Mouse (Mus musculus) cerebellum, adult 2 months (tissue): ENCODE measurements around the gene Cracr2b.

Experiments used
- CTCF ChIP-seq: fragments of 200-500 bp; IDR thresholded peaks from 2 replicates; pipeline ENCODE4 v1.5.1; 2011; ENCODE audit warnings: low read depth, mild to moderate bottlenecking, control low read depth, low read length, moderate library complexity, borderline replicate concordance; ENCODE audit not compliant: insufficient read depth
- POLR2A ChIP-seq: fragments of 200-500 bp; IDR thresholded peaks from 2 replicates; pipeline ENCODE4 v1.6.1; 2011; ENCODE audit warnings: low read length, control low read depth, borderline replicate concordance; ENCODE audit not compliant: insufficient read depth

DNA sequence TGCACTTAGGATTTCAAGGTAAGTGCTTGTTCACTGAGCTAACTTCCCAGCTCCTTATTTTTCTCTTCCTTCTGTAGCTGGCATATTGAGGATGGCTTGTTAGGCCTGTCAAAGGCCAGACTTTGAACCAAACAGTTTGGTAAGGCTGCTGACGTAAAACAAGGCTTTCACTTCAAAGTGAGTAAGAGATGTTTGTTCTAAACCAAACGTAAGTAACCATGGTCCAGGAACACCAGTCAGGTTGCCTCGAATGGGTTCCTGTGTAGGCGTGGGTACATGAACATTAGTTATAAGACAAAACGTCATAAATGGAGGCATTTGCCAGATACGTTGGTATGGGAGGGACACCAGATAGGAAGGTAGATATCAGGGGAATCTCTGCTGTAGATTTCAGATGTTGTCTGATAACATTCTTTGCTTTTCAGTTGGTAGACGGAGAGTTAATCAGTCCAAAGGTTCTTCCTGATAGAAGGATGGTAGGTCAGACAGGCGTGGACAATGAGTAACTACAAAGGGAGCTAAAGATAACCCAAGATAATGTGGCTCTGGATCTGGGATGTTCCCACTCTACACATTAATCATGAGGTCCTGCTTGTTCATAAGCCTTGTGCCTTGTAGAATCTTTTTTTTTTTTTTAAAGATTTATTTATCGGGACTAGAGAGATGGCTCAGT, 40.7 kb upstream of the Cracr2b start:
- TF ChIP-seq CTCF (no peak), POLR2A (no peak)
